Mouse (Mus musculus): ENCODE measurements around the gene Wdr13. TPM values are rescaled to one million over a fixed set of nuclear protein-coding genes. Genes with fewer than 3 reads are reported as not detected.

The Wdr13 gene
- polyA plus RNA-seq, 1 experiment from 2014 or later = 18.4 TPM

GRCm38 (mm10) chrX:8123821-8124470, 8.7 kb downstream of the Wdr13 start:
- WGBS = 84% methylated on average over 6 of the region's 6 CpGs
- Histone ChIP-seq H3K4me1 (ENCODE audit: insufficient read depth, low read depth, low read length) (no peaks in the 10 kb centered on the region), H3K9me3 (ENCODE audit: low read length) (no peaks in the 10 kb centered on the region), H3K4me3 (ENCODE audit: low read depth, low read length) (no peak overlapping the region), H3K36me3 (ENCODE audit: insufficient read depth, low read length) (no peaks in the 10 kb centered on the region), H3K27ac (ENCODE audit: low read length) (no peak overlapping the region), H3K4me2 (replicated peaks; ENCODE audit: low read depth, low read length) (no peak overlapping the region), H3K9ac (replicated peaks; ENCODE audit: low read depth) (no peak overlapping the region), H3K27me3 (replicated peaks; ENCODE audit: insufficient read depth, low read length) (no peaks in the 10 kb centered on the region)
- no peak for ATAC-seq
- DNase-seq (ENCODE audit: low spot score) = no peak
- TF ChIP-seq EP300 (IDR thresholded peaks at IDR 0.05) (no peak), CTCF (IDR thresholded peaks at IDR 0.05) (no peak)

- H3K4me1 ChIP-seq (ENCODE audit: insufficient read depth, low read depth, low read length) = no peaks in the 10 kb centered on the region
- H3K4me3 ChIP-seq (ENCODE audit: low read depth, low read length) = no peak overlapping the region
- no peak overlapping the region for H3K9ac ChIP-seq (replicated peaks; ENCODE audit: low read depth)
- H3K9me3 ChIP-seq (ENCODE audit: low read length) = no peaks in the 10 kb centered on the region
- no peak for DNase-seq (ENCODE audit: low spot score)
- no peaks in the 10 kb centered on the region for H3K36me3 ChIP-seq (ENCODE audit: insufficient read depth, low read length)
- H3K27me3 ChIP-seq (replicated peaks; ENCODE audit: insufficient read depth, low read length) = no peaks in the 10 kb centered on the region
- H3K4me2 ChIP-seq (replicated peaks; ENCODE audit: low read depth, low read length) = no peak overlapping the region
- ATAC-seq = no peak
- TF ChIP-seq CTCF (IDR thresholded peaks at IDR 0.05) = no peak
- TF ChIP-seq EP300 (IDR thresholded peaks at IDR 0.05) = no peak
- no peak overlapping the region for H3K27ac ChIP-seq (ENCODE audit: low read length)
These were observed 15.4 kb downstream of the Wdr13 start for GRCm38 (mm10) chrX:8117264-8117663.

DNA sequence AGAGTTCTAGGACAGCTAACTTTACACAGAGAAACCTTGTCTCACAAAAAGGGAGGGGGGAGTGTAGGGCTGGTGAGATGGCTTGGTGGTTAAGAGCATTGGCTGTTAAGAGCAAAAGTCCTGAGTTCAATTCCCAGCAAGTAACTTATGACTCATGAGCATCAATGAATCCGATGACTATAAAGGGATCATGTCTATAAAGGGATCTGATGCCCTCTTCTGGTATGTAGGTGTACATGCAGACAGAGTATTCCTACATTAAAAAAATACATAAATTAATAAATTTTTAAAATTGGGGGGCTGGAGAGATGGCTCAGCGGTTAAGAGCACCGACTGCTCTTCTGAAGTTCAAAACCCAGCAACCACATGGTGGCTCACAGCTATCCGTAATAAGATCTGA, 17.4 kb downstream of the Wdr13 start:
- WGBS = 75% methylated on average over 4 of the region's 4 CpGs
- Histone ChIP-seq H3K4me2 (replicated peaks; ENCODE audit: low read depth, low read length) (no peak overlapping the region), H3K9ac (replicated peaks; ENCODE audit: low read depth) (no peak overlapping the region), H3K36me3 (ENCODE audit: insufficient read depth, low read length) (no peaks in the 10 kb centered on the region), H3K4me3 (ENCODE audit: low read depth, low read length) (no peak overlapping the region), H3K27ac (ENCODE audit: low read length) (no peak overlapping the region), H3K4me1 (ENCODE audit: insufficient read depth, low read depth, low read length) (no peaks in the 10 kb centered on the region), H3K27me3 (replicated peaks; ENCODE audit: insufficient read depth, low read length) (no peaks in the 10 kb centered on the region), H3K9me3 (ENCODE audit: low read length) (no peaks in the 10 kb centered on the region)
- peak; percentile 18 for DNase-seq (ENCODE audit: low spot score)
- TF ChIP-seq EP300 (IDR thresholded peaks at IDR 0.05) (no peak), CTCF (IDR thresholded peaks at IDR 0.05) (peak; percentile 40)
- ATAC-seq = no peak

GRCm38 (mm10) chrX:8105019-8105418, 27.7 kb downstream of the Wdr13 start:
- 92% methylated on average over 3 of the region's 3 CpGs for WGBS
- no peak for TF ChIP-seq CTCF (IDR thresholded peaks at IDR 0.05)
- TF ChIP-seq EP300 (IDR thresholded peaks at IDR 0.05) = no peak
- no peak overlapping the region for H3K9ac ChIP-seq (replicated peaks; ENCODE audit: low read depth)
- H3K4me3 ChIP-seq (ENCODE audit: low read depth, low read length) = no peak overlapping the region
- ATAC-seq (no peak), DNase-seq (ENCODE audit: low spot score) (no peak)
- no peak overlapping the region for H3K27ac ChIP-seq (ENCODE audit: low read length)
- H3K4me1 ChIP-seq (ENCODE audit: insufficient read depth, low read depth, low read length) = no peaks in the 10 kb centered on the region
- H3K36me3 ChIP-seq (ENCODE audit: insufficient read depth, low read length) = no peaks in the 10 kb centered on the region
- H3K27me3 ChIP-seq (replicated peaks; ENCODE audit: insufficient read depth, low read length) = no peaks in the 10 kb centered on the region
- no peaks in the 10 kb centered on the region for H3K9me3 ChIP-seq (ENCODE audit: low read length)
- no peak overlapping the region for H3K4me2 ChIP-seq (replicated peaks; ENCODE audit: low read depth, low read length)

DNA sequence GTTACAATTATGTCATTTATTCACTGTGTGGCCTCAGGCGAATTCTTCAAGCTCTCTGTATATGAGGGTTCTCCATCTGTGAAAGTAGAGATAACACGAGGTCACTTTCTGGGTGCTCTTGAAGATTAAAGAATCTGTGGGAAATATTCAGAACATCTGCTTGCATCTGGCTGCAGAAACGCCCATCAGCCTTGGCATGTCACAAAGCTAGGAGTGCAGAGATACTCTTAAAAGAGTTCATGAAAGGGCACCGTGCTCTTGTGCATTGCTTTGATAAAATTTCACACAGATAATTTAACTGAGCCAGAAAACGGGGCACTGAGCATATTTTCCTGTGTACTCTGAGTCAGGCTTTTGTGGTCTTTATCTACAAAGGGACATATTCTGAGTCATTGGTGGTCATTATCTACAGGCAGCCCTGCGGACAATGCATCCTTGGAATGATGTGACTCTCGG, 30.5 kb downstream of the Wdr13 start:
- no peak for ATAC-seq
- WGBS = 34% methylated on average over 7 of the region's 7 CpGs

GRCm38 (mm10) chrX:8101017-8101416, 31.7 kb downstream of the Wdr13 start:
- no peak overlapping the region for H3K27ac ChIP-seq (ENCODE audit: low read length)
- no peak overlapping the region for H3K9ac ChIP-seq (replicated peaks; ENCODE audit: low read depth)
- H3K4me2 ChIP-seq (replicated peaks; ENCODE audit: low read depth, low read length) = no peak overlapping the region
- no peaks in the 10 kb centered on the region for H3K9me3 ChIP-seq (ENCODE audit: low read length)
- no peaks in the 10 kb centered on the region for H3K4me1 ChIP-seq (ENCODE audit: insufficient read depth, low read depth, low read length)
- ATAC-seq (no peak), DNase-seq (ENCODE audit: low spot score) (no peak)
- 24% methylated on average over 3 of the region's 3 CpGs for WGBS
- H3K36me3 ChIP-seq (ENCODE audit: insufficient read depth, low read length) = no peaks in the 10 kb centered on the region
- no peaks in the 10 kb centered on the region for H3K27me3 ChIP-seq (replicated peaks; ENCODE audit: insufficient read depth, low read length)
- no peak overlapping the region for H3K4me3 ChIP-seq (ENCODE audit: low read depth, low read length)
- TF ChIP-seq CTCF (IDR thresholded peaks at IDR 0.05) (peak; percentile 41), EP300 (IDR thresholded peaks at IDR 0.05) (no peak)

More for the DNA sequence above, 30.5 kb downstream of the Wdr13 start:
- no peak overlapping the region for H3K27ac ChIP-seq (ENCODE audit: low read length)
- no peak overlapping the region for H3K9ac ChIP-seq (replicated peaks; ENCODE audit: low read depth)
- DNase-seq (ENCODE audit: low spot score) = no peak
- no peaks in the 10 kb centered on the region for H3K9me3 ChIP-seq (ENCODE audit: low read length)
- no peaks in the 10 kb centered on the region for H3K4me1 ChIP-seq (ENCODE audit: insufficient read depth, low read depth, low read length)
- H3K27me3 ChIP-seq (replicated peaks; ENCODE audit: insufficient read depth, low read length) = no peaks in the 10 kb centered on the region
- no peak for TF ChIP-seq EP300 (IDR thresholded peaks at IDR 0.05)
- no peak for TF ChIP-seq CTCF (IDR thresholded peaks at IDR 0.05)
- H3K4me2 ChIP-seq (replicated peaks; ENCODE audit: low read depth, low read length) = no peak overlapping the region
- no peaks in the 10 kb centered on the region for H3K36me3 ChIP-seq (ENCODE audit: insufficient read depth, low read length)
- no peak overlapping the region for H3K4me3 ChIP-seq (ENCODE audit: low read depth, low read length)

DNA sequence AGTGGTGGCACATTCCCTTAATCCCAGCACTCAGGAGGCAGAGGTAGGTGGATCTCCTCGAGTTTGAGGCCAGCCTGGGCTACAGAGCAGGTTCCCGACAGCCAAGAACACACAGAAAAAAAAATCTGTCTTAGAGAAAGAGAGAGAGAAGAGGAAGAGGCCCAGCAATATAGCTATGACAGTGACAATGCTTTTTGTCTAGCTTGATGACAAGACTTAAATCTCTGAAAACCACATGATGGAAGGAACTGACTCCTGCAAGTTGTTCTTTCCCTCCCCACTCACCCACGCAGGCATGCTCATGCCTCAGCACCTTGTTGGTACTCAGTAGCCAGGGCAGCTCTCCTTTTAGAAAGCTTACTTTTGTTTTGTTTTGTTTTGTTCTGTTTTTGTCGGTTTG, 33.3 kb downstream of the Wdr13 start:
- TF ChIP-seq CTCF (IDR thresholded peaks at IDR 0.05) (no peak), EP300 (IDR thresholded peaks at IDR 0.05) (no peak)
- H3K9me3 ChIP-seq (ENCODE audit: low read length) = no peaks in the 10 kb centered on the region
- 58% methylated on average over 4 of the region's 4 CpGs for WGBS
- ATAC-seq = no peak
- H3K4me2 ChIP-seq (replicated peaks; ENCODE audit: low read depth, low read length) = no peak overlapping the region
- no peak overlapping the region for H3K9ac ChIP-seq (replicated peaks; ENCODE audit: low read depth)
- H3K27me3 ChIP-seq (replicated peaks; ENCODE audit: insufficient read depth, low read length) = no peaks in the 10 kb centered on the region
- DNase-seq (ENCODE audit: low spot score) = no peak
- no peak overlapping the region for H3K4me3 ChIP-seq (ENCODE audit: low read depth, low read length)
- H3K27ac ChIP-seq (ENCODE audit: low read length) = no peak overlapping the region
- no peaks in the 10 kb centered on the region for H3K4me1 ChIP-seq (ENCODE audit: insufficient read depth, low read depth, low read length)
- H3K36me3 ChIP-seq (ENCODE audit: insufficient read depth, low read length) = no peaks in the 10 kb centered on the region
